Mouse (Mus musculus): ENCODE measurements around the gene Prcd.
"Not testable (repeated sequence)": the region's sequence is repeated elsewhere in the genome, so short reads cannot be mapped to it uniquely, and the experiment has no call there.

Prcd gene

DNA sequence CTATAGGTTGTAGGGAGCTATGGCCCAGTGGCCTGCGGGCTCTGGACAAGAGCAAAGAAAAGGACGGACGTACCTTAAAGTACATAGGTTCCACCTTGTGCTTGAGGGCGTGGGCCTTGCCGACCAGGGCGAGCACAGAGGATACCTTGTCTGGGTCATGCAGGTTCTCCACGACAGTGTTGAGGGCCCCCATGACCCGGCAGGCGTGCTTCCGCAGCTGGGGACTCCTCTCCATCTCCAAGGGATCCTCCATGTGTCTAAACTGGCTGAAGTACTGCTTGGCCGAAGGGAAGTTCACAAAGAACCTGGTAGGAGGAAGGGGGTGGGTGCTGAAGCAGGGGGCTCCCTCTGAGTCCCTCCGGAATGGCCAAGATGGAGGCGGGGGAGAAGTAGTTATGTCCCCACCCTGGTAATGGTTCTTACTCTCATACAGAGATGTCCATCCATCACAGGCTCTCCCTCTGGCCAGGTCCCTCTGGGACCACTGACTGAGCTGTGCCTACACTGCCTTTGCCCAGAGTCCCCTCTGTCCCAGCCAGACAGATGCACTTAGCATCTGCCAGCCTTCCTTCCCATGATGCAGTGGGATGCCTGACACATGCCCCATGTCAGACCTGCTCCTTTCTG lies 3.5 kb upstream of the Prcd start:
- no peak for DNase-seq

DNA sequence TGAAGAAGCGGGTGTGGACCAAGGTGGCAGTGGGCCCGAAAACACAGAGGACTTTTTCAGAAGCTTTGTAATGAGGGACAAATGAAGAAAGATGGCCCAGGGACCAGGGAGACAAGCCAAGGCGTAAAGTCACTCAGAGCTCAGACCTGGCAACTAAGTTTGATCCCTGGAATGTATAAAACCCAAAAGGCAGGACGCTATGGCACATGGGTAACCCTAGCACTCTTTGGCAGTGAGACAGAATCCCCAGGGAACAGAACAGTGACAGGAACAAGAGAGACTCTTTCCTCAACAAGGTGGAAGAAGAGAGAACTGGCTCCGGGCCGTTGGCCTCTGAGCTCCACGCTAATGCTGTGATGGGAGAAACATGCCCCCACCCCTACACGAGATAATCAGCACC lies 2.5 kb upstream of the Prcd start:
- DNase-seq: no peak

DNA sequence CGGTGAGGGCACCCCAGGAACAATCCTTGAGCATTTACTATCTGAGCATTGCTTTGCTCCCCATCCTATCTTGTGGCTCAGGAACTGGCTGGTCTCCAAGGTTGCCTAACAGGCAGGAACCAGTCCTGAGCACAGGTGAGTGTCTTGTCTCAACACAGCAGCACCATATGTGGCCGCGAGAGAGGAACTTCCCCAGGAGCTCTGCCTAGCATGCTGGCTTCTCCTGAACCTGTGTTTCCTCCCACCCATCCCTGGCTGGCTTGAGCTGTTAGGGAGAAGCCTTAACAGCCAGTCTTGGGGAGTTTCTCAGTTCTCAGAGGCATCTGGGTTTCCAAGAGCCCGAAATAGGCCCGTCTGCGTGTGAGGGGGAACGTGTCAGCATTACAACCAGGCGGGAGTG lies 2.0 kb upstream of the Prcd start:
- no peak for DNase-seq

DNA sequence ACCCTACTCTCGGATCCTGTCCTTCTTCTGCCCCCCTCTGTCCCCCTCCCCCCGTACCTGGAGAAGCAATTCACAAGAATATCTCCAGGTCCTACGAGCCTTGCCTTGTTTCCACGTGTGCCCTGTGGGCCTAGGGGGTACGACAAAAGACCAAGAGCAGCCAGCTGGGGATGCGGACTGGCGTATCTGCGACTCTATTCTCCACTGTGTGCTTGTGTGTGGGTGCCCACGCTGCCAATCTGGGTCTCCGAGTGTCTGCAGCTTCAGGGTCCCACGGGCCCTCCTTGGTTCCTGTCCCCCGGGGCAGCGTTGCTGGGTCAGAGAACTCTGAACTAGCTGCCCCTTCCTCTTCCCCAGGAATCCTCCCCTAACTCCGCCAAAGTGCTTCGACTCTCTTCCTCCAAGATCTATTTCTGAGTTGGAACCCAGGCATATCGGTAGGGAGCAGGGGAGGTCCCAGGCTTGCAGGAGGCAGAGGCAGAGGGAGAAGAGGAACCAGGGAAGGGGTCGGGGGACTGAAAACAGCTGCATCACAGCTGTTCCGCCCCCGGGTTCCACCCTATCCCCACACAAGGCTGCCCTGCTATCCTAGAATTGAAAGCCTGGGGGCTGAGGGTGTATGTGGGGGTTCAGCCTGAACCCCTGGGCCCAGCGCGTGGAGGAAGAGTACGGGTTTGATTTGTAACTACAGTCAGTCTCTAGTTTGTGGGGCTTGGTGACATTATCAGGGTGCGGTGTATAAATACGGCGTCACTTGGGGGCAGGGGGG lies 820 bp upstream of the Prcd start:
- DNase-seq: no peak

DNA sequence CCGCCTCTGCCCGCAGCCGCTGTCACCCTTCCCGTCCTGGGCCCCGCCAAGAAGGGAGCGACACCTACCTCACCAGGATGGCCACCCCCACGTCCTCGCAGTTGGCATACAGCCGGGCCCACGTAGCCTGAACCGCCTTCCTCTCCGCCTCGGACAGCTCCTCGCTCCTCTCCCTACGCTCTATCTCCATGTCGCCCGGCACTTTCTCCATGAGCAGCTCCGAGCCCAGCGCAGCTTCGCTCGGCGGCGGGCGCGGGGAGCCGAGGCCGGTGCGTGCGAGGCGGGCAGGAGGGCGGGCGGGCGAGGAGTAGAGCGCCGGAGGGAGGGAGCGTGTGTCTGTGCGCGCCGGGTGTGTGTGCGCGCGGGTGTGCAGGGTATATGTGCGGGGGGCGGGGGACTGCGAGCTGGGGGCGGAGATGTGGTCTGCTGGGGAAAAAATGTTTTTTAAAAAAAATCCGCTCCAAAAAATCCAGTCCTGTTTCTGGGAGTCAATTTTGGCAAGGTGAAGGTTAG lies 431 bp downstream of the Prcd start:
- no peak for DNase-seq

DNA sequence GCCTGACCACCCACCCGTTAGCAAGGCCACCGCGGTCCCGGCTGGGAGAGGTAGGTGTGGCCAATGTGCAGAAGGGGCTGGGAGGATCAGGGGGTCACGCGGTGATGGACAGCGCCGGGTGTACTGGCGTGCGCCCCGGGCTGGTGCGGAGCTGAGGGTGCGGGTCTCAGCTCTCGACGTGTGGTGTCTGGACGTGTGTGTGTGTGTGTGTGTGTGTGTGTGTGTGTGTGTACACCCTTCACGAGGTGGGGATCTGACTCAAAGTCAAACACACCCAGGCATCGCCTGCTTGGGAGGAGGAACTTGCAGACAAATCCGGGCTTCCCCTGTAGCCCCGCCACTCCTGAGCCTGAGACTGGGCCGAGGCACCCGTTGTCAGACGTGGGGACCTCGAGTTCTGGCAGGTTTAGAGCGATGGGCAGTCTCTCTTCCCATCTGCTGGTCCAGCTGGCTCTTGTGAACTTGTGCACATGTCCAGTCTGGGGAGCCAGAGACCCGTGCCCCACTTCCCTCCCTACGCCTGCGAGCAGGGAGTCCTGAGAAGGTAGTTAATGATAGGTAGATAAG lies 1.0 kb downstream of the Prcd start, which contains the start of gene Cygb:
Cygb (minus strand) TSS at position 59 of the 567 bp plus-strand sequence.
- no peak for DNase-seq

DNA sequence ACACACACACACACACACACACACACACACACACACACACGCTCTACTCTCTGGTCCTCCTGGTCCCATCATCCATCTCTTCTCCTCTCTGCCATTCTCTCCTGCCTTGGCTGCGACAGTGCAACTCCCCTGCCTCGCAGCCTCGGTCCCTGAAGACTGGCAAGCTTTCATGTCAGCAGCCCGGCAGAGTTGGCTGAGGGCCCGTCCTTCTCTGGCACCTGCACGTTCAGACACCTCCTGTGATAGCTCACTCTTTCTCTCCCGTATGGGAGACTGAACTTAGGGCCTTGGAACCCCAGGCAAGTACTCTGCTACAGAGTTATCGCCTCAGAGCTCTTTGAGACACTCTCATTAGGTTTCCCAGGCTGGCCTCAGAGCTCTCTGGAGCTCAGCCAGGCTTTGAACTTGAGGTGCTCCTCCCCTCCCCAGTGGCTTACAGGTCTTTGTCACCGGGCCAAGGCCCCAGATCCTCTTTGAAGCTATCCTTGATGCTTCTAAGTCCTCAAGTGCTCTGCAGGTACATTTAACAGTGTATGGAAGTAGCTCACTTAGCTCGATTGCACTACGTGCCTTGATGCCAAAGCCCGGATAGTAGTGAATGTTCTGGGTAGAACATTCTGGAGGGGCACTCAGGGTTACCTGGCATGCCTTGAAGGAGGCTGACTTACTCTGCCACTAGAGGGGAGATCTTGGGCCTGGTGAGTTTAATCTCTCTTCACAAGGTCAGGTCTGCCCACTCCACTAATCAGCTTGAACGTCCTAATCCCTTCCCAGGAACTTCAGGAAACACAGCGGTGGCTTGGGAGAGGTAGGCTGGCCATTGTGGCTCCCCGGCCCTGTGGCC lies 3.2 kb downstream of the Prcd start:
- DNase-seq: no peak

DNA sequence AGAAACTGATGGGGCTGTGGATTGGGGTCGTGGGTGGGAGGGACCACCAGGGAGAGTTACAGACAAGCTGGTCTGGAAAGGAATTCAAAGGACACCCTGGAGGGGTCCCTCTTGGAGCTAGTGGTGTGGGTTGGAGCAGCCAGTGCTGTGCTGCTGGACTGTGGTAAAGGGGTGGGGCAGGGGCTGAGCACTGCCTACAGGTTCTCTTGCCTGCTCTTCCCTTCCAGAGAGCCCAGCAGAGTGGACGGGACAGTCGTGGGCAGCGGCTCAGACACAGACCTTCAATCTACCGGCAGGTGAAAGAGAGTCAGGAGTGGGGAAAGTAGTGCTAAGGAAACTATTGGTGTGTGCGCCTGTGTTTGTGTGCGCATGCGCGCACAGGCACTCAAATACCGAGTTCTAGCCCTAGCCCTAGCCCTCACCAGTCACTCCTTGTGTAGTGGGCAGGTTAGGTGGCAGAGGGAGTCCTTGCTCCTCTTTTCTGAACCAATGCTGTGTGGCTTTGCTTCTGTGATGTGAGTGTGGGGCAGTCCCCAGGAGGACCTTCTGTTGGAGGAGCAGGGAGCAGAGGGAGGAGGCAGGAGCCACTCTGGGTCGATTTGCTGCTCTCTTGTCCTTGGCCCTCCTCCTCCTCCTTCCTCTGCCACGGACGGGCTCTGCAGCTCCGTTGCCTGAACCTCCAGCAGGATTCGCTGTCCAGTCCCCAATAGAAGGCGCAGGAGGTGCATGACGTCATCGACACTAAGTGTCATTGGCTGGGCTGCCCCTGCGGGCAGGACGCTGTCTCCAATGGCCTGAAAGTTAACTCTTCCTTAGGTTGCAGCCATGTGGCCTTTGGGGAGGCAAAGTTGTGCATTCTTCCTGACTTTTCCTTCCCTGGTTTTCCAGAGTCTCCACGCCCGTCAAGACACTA lies 4.2 kb downstream of the Prcd start:
- DNase-seq: peak; percentile 34 to 61

DNA sequence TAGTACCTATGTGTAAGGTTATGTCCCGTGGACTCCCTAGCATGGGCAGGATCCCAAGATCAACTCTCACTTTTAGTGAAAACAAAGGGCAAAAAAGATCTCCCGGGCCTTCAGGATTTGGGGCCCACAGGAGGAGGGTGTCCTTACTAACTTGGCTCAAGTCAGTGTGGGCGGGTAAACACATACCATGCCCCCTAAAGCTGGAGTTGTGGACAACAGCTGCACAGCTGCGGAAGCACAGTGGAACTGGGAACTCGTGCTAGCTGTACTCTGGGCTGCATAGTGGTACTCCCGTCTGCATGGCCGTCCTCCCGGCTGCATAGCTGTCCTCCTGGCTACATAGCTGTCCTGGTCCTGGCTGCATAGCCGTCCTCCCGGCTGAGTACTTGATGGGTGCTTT lies 4.9 kb downstream of the Prcd start:
- DNase-seq: no peak

DNA sequence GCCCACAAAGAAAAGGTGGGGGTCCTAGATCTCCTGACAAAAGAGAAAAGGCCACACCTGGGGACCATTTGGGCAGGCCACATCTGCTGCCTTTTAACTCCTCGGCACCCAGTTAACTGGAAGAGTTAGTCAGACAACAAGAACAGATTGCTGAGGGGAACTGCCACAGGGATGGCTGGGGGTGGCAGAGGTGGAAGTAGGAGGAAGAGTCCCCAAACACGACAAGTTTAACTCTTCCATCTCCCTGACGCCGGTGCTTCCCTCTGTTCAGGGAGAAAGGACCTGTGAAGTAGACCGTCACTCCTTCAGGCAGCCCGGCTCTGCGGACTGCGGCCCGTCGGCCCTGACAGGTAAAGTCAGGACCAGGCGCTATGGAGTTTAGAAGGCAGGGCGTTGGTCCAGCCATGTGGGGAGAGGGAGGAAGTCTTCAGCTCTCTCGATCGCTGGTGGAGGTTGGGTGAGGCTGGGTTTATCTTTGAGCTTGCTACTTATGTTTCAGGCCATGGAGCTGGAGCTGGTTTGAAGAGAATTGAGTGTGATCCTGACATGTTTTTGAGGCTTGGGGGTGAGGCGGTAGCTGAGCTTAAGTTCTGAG lies 5.8 kb downstream of the Prcd start:
- DNase-seq: no peak

DNA sequence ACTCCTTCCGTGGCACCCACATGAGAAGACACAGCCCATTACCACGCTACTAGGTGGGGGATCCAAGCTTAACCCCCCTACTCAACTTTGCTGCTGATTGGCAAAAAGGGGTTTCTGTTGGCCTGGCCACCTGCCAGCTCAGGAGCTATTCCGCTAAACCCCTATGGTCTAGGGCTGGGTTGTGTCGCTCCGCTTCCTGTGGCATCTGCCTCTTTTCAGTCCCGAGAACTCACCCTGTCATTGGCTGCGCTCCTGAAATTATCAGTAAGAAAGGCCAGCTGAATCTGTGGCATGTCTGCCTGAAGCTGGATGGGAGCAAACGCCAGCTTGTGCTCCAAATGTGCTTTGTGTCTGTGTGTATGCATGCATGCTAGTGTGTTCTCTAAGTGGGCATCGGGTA lies 6.8 kb downstream of the Prcd start:
- no peak for DNase-seq

DNA sequence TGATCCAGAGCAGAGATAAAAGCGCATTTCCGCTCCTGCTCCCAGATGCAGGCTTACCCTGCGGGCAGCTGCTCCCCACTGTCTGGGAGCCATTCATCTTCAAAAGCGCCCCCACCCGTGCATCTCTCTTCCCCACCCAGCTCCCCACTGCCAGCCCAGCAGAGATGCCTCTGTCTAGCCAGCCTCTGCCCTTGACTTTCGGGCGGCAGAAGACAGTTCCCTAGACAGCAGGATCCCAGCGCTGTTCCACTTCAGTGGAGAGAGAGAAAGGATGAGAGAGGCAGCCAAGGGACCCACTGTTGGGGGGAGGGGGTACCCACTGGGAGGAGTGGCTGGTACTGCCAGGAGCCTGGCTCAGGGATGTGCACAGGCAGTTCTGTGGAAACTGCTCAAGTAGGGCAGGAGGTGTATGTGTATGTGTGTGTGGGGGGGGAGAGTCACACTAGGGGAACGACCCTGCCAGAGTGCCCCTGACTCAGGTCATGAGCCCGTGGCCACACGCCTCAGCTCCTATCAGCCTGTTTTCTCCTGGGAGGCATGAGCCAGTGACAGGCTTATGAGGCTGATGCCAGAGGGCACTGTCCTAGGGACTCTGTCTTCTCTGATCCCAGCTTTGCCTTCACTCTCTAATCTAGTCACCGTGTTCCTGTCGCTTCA lies 8.1 kb downstream of the Prcd start:
- DNase-seq: no peak

DNA sequence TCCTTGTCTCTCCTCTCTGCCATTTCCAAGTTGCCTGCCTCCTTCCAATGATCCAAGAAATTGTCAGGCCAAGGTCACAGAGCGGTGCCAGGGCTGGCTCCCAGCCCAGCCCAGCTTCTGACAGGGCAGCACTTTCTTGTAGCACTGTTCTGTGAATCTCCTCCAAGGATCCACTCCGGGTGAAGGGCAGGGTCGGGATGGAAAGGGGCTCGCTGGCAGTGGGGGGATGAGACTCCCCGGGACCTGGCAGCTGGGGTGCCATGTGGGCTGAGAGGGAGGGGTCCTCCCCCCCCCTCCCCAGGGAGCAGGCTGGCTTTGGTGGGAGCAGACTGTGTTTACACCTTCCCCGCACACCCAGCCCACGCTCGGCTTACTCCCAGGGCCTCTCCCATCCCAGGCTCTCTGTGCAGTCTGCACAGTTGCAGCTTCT lies 8.6 kb downstream of the Prcd start:
- no peak for DNase-seq

DNA sequence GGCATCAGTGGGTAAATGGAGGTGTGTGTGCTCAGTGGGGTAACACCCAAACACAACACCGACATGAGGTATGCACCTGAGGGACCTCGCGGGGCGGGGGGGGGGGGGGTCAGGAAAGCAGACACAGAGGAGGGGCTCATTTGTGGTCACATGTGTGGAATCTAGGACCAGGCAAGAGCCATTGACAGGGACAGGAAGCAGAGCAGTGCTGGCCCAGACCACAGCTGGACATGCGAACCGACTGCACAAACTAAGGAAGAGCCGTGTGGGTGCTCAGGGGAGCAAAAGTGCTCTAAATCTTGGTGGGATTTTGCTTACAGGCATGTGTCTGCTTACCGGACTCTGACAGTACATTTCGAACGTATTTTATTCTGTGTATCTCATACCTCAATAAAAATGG lies 12.0 kb downstream of the Prcd start:
- DNase-seq: no peak

DNA sequence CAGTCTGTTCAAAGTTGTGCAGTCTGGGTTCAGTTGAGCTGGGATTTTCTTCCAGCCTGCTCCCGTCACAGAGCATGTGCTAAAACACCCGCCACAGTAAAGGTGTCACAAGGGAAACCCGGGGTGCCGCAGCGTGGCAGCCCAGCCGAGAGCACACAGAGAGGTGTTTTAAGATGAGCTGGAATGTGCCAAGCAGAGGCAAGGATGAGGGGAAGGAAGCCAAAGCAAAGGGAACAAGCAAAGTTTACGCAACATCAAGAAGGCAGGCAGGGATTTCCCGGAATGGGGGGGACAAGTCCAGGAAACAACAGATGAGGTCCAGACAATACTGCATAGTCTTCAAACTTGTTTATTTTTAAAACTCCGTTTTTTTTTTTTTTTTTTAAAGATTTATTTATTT lies 13.2 kb downstream of the Prcd start:
- no peak for DNase-seq

DNA sequence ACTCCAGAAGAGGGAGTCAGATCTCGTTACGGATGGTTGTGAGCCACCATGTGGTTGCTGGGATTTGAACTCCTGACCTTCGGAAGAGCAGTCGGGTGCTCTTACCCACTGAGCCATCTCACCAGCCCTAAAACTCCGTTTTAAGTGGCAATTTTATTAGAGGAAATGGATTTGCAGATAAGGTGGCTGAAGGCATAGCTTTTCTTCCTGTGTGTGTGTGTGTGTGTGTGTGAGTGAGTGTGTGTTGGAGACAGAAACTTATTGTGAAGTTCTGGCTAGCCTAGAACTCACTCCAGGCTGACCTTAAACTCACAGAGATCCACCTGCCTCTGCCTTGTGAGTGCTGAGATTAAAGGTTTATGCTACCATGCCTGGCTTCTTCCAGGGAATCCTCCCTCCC lies 13.7 kb downstream of the Prcd start:
- not testable (repeated sequence) for DNase-seq

DNA sequence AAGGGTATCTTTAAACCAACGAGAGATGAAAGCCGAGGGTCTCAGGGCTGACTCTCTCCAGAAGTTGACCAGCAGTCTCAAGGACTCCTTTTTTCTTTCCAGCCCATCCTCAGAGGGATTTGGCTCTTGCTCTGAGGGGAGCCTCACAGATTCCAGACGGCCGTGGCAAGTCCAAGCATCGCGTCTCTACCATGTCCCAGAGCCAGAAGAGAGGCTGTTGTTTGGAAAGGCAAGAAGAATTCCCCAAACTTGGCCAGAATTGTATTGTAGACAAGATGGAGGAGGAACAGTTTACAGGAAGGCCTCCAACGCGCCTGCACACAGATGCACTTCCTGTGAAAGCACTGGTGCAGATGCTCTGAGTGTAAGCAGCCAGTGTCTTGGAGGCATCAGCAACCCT lies 14.6 kb downstream of the Prcd start:
- DNase-seq: no peak

DNA sequence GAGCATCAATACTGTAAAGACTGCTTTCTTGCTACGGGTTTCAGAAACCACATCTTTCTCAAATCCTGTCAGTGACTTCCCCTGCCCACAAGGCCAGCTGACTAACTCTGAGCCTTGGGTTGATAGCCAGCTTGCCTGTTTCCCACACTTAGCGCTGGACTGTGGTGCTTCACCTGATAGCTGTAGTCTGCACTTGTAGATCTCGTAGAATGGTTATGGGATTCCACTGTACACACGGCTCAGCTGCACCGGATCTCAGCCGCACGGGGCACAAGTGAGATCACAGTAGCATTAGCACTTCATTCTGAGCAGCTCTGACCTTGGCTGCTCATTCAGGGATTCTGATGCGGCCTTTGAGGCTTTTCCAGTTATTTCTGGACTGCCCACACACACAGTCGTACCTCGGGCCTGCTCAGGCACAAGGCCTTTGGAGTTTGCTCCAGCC lies 15.1 kb downstream of the Prcd start:
- DNase-seq: no peak

DNA sequence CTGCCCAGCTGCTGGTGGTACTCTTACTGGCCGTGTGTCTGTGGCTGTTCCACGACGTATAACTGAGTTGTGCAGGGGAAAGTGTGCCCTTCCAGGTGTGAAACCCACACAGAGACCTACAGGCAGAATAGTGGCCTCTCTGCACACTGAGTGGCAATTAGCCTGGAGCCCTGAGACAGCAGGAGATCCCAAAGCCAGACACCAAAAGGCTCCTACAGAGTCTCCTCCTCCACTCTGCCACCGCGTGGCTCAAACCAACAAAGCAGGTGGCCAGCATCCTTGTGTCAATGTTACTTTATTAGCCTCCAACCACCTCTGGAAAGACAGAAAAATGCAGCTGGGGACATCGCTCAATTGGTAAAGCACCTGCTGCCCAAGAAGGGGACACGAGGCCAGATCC lies 15.5 kb downstream of the Prcd start:
- no peak for DNase-seq

DNA sequence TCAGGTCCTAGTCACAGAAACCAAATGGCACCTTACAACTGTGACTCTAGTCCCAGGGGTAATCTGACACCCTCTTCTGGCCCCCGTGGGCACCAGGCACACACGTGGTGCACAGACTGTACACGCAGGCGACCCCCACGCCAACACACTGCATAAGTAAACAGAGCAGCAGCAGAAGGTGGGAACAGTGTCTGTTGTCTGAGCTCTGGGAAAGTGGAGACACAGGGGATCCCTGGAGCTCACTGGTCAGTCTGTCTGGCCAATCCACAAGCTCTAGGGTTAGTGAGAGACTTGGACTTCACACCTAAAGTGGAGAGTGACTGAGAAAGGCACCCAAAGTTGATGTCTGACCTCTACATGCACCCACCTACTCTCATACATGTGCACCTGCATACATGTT lies 16.0 kb downstream of the Prcd start:
- DNase-seq: no peak

DNA sequence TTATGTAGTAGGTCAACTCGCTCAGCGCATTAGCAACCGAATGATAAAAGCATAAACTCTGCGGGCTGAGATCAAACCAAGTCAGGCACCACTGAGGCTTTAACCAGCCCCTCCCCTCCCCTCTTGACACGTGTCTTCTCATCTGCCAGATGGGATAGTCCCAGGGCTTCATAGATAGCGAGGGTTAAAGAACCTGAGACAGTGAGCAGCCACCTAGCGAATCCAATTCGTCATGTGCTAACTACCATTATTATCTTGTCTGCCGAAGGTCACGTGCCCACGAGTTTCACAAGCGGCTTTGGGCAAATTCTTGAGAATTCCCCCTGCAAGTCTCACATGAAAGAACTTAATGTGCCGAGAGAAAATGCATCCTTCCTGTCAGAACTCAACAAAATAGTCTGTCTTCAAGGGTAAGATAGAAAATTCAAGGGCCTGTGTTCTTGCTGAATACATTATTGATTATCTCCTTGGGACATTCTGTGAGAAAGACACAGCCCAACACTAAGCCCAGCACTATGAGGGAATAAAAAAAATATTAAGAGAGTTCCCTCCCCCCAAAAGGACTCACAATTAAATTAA lies 16.5 kb downstream of the Prcd start:
- DNase-seq: no peak
